Comparison of ENCODE assay signal across 9 mouse cellular contexts in the genomic region with DNA sequence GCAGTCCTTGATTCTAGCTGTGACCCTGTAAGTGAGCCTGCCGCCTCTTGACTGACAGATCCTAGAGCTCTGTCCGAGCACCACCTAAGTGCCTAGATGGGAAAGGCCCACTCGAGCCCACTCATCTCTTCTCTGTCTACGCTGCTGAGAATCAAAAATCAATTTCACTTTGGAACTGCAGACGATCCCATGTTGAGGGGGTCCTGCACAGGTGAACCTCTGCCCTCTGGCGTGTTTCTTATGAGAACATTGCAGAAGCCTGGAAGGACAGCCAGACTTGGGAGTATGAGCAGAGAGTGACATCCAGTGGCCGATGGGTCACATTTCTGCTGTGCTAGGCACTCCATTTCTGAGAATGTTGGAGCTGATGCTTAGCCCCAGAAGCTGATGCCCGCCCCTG. TPM values are rescaled to one million over a fixed set of nuclear protein-coding genes. Genes with fewer than 3 reads are reported as not detected.
DNase-seq lines count a peak whose midpoint lies in the region; ATAC-seq lines count a peak whose summit lies in the region.
"Had no signal": no experiment of that assay in that cellular context is flagged by ENCODE, and none has a peak within 500 bp of the region (broad histone marks: within the 10 kb centered on the region; RNA-seq: fewer than 3 reads in every experiment).

No protein-coding gene starts in this region.

- H3K4me3 ChIP-seq in forebrain, embryonic 11.5 days (ENCODE audit: low read depth, low read length): no peak overlapping the region
- no peak overlapping the region for H3K4me3 ChIP-seq in forebrain, embryonic 10.5 days
- no peak overlapping the region for H3K4me3 ChIP-seq in embryonic facial prominence, embryonic 10.5 days
- H3K4me3 ChIP-seq: limb, embryonic 15.5 days had no signal

- ATAC-seq in forebrain, embryonic 11.5 days (replicated peaks; ENCODE audit: low FRiP score): no peak

- no peak overlapping the region for H3K9ac ChIP-seq in forebrain, embryonic 11.5 days (ENCODE audit: low read length)
- H3K9ac ChIP-seq: limb, embryonic 15.5 days had no signal

- H3K9me3 ChIP-seq in forebrain, embryonic 11.5 days (ENCODE audit: control insufficient read depth, low read length): no peaks in the 10 kb centered on the region
- no peaks in the 10 kb centered on the region for H3K9me3 ChIP-seq in forebrain, embryonic 10.5 days
- H3K9me3 ChIP-seq in embryonic facial prominence, embryonic 10.5 days: no peaks in the 10 kb centered on the region
- H3K9me3 ChIP-seq: limb, embryonic 15.5 days had no signal

- H3K36me3 ChIP-seq in forebrain, embryonic 11.5 days (ENCODE audit: control insufficient read depth, insufficient read depth, low read length): no peaks in the 10 kb centered on the region
- no peaks in the 10 kb centered on the region for H3K36me3 ChIP-seq in forebrain, embryonic 10.5 days (replicated peaks)
- no peaks in the 10 kb centered on the region for H3K36me3 ChIP-seq in embryonic facial prominence, embryonic 10.5 days (replicated peaks)
- H3K36me3 ChIP-seq: limb, embryonic 15.5 days had no signal

- no peaks in the 10 kb centered on the region for H3K4me1 ChIP-seq in forebrain, embryonic 11.5 days (replicated peaks; ENCODE audit: control insufficient read depth, insufficient read depth, low read length)
- no peaks in the 10 kb centered on the region for H3K4me1 ChIP-seq in forebrain, embryonic 10.5 days
- H3K4me1 ChIP-seq in embryonic facial prominence, embryonic 10.5 days: peaks cover 3% of the 10 kb centered on the region; the same call in 1 of the 2 replicates
- H3K4me1 ChIP-seq: limb, embryonic 15.5 days had no signal

- no peaks in the 10 kb centered on the region for H3K27me3 ChIP-seq in forebrain, embryonic 11.5 days (ENCODE audit: control insufficient read depth, insufficient read depth, low read length)
- H3K27me3 ChIP-seq in forebrain, embryonic 10.5 days (ENCODE audit: poor library complexity, severe bottlenecking): no peaks in the 10 kb centered on the region
- no peaks in the 10 kb centered on the region for H3K27me3 ChIP-seq in embryonic facial prominence, embryonic 10.5 days (replicated peaks; ENCODE audit: low read depth, poor library complexity, severe bottlenecking)
- H3K27me3 ChIP-seq: limb, embryonic 15.5 days had no signal

- no peak overlapping the region for H3K4me2 ChIP-seq in forebrain, embryonic 11.5 days (ENCODE audit: low read depth, low read length, severe bottlenecking)
- H3K4me2 ChIP-seq: limb, embryonic 15.5 days had no signal

- 64% methylated on average over 8 of the region's 8 CpGs for WGBS in forebrain, embryonic 11.5 days
- 71% methylated on average over 8 of the region's 8 CpGs for WGBS in forebrain, embryonic 10.5 days
- WGBS in embryonic facial prominence, embryonic 10.5 days: 70% methylated on average over 8 of the region's 8 CpGs

- intact Hi-C loops in heart, postnatal 10 days (cut with DNase I): loop anchor here (1.0 to 10.0 kb wide), 5 partner anchors 171 to 778 kb away; no protein-coding TSS in a partner anchor
- intact Hi-C loops in left cerebral cortex, postnatal 14 days (cut with DNase I): loop anchor here (5.0 to 10.0 kb wide), 2 partner anchors 198 to 451 kb away; no protein-coding TSS in a partner anchor

- peak; percentile 61 for DNase-seq in forebrain, embryonic 11.5 days (ENCODE audit: low spot score)
- no peak for DNase-seq in forebrain, embryonic 10.5 days (ENCODE audit: extremely low spot score, low spot score)
- DNase-seq in Muller cell, postnatal 12 days (ENCODE audit: inconsistent ontology term): peak; percentile 42
- DNase-seq in embryonic facial prominence, embryonic 10.5 days (ENCODE audit: low spot score): peak; percentile 51
- peak; percentile 65 to 69 for DNase-seq in heart, postnatal 10 days
- peak; percentile 17 to 50 for DNase-seq in left cerebral cortex, postnatal 14 days (ENCODE audit: low spot score in 2 of 2)
- peak; percentile 32 for DNase-seq in mesoderm, embryonic 11.5 days (ENCODE audit: low read depth, low spot score)
- peak; percentile 19 to 48 for DNase-seq in spleen, postnatal 14 days (ENCODE audit: low spot score in 2 of 2)

- H3K27ac ChIP-seq in forebrain, embryonic 11.5 days (ENCODE audit: low read depth, low read length): no peak overlapping the region
- no peak overlapping the region for H3K27ac ChIP-seq in forebrain, embryonic 10.5 days
- no peak overlapping the region for H3K27ac ChIP-seq in embryonic facial prominence, embryonic 10.5 days (replicated peaks)
- H3K27ac ChIP-seq: limb, embryonic 15.5 days had no signal

RNA-seq across cellular contexts. Expression of gene Il20ra, which starts 19.4 kb away (rescaled TPM):
- not detected in 2 replicates for polyA plus RNA-seq in forebrain, embryonic 11.5 days (2014; fragmentation: Nextera tagmentation; extraction: Ambion mirVana)
- polyA plus RNA-seq in forebrain, embryonic 10.5 days (2016; fragmentation: Nextera tagmentation; extraction: Ambion mirVana): 0.06 and 0.12 TPM in 2 replicates
- 0.14 TPM in 1 of 2 replicates, not detected in the other for polyA plus RNA-seq in embryonic facial prominence, embryonic 10.5 days (2016; fragmentation: Nextera tagmentation; extraction: Ambion mirVana)
- total RNA-seq in heart, postnatal 10 days (2021): not detected
- under 1 TPM; 0.32 to 0.33 TPM for total RNA-seq in left cerebral cortex, postnatal 14 days (2021)
